Mouse (Mus musculus): ENCODE results near the gene Ednrb. TPM values are rescaled to one million over a fixed set of nuclear protein-coding genes. Genes with fewer than 3 reads are reported as not detected.
A peak's percentile ranks its signal among the peaks of the same experiment; 100 is the strongest.

Gene Ednrb
- total RNA-seq, 1 experiment: 0.18 TPM

GRCm38 (mm10) chr14:103822590-103822989 lies 21.6 kb downstream of the Ednrb start:
- no peaks in the 10 kb centered on the region for H3K9me3 ChIP-seq (ENCODE audit: control insufficient read depth, insufficient read depth, low read depth, low read length)
- H3K4me3 ChIP-seq (ENCODE audit: insufficient read depth in 1 of 2, low read depth in 1 of 2, low read length in 2 of 2, poor library complexity in 1 of 2, severe bottlenecking in 1 of 2): no peak overlapping the region
- TF ChIP-seq HCFC1 (IDR thresholded peaks at IDR 0.05; ENCODE audit: borderline replicate concordance, insufficient read depth, low read length) (no peak), MAFK (IDR thresholded peaks at IDR 0.05; ENCODE audit: insufficient read depth, low read depth, low read length) (no peak), CHD2 (IDR thresholded peaks at IDR 0.05; ENCODE audit: low read depth, low read length) (no peak), ZNF384 (IDR thresholded peaks at IDR 0.05; ENCODE audit: low read depth, low read length) (no peak), ZC3H11A (IDR thresholded peaks at IDR 0.05; ENCODE audit: borderline replicate concordance, low read depth, low read length) (no peak)
- DNase-seq (ENCODE audit: low read depth, low spot score): no peak
- in situ Hi-C loops (cut with MboI; ENCODE audit: low sequenced_read_pairs in 2 of 2, unreplicated experiment in 2 of 2): no loop called here
- H3K27ac ChIP-seq (ENCODE audit: insufficient read depth, low read depth, low read length, poor library complexity, severe bottlenecking): no peak overlapping the region
- H3K9ac ChIP-seq (ENCODE audit: insufficient read depth, low read depth, low read length, poor library complexity, severe bottlenecking): no peak overlapping the region
- H3K4me1 ChIP-seq (ENCODE audit: control insufficient read depth in 2 of 2, insufficient read depth in 2 of 2, low read length in 2 of 2, poor library complexity in 1 of 2): no peaks in the 10 kb centered on the region
- H3K36me3 ChIP-seq (ENCODE audit: control insufficient read depth, insufficient read depth, low read length, poor library complexity, severe bottlenecking): no peaks in the 10 kb centered on the region

- Histone ChIP-seq H3K4me3 (ENCODE audit: insufficient read depth in 1 of 2, low read depth in 1 of 2, low read length in 2 of 2, poor library complexity in 1 of 2, severe bottlenecking in 1 of 2) (no peak overlapping the region), H3K27ac (ENCODE audit: insufficient read depth, low read depth, low read length, poor library complexity, severe bottlenecking) (no peak overlapping the region), H3K36me3 (ENCODE audit: control insufficient read depth, insufficient read depth, low read length, poor library complexity, severe bottlenecking) (no peaks in the 10 kb centered on the region), H3K4me1 (ENCODE audit: control insufficient read depth in 2 of 2, insufficient read depth in 2 of 2, low read length in 2 of 2, poor library complexity in 1 of 2) (no peaks in the 10 kb centered on the region), H3K9ac (ENCODE audit: insufficient read depth, low read depth, low read length, poor library complexity, severe bottlenecking) (no peak overlapping the region), H3K9me3 (ENCODE audit: control insufficient read depth, insufficient read depth, low read depth, low read length) (no peaks in the 10 kb centered on the region)
- no peak for DNase-seq (ENCODE audit: low read depth, low spot score)
- TF ChIP-seq ZNF384 (IDR thresholded peaks at IDR 0.05; ENCODE audit: low read depth, low read length): no peak
- no peak for TF ChIP-seq CHD2 (IDR thresholded peaks at IDR 0.05; ENCODE audit: low read depth, low read length)
- TF ChIP-seq ZC3H11A (IDR thresholded peaks at IDR 0.05; ENCODE audit: borderline replicate concordance, low read depth, low read length): no peak
- no peak for TF ChIP-seq MAFK (IDR thresholded peaks at IDR 0.05; ENCODE audit: insufficient read depth, low read depth, low read length)
- TF ChIP-seq HCFC1 (IDR thresholded peaks at IDR 0.05; ENCODE audit: borderline replicate concordance, insufficient read depth, low read length): no peak
- in situ Hi-C loops (cut with MboI; ENCODE audit: low sequenced_read_pairs in 2 of 2, unreplicated experiment in 2 of 2): no loop called here
Measured at GRCm38 (mm10) chr14:103816637-103817308, 27.4 kb downstream of the Ednrb start.

GRCm38 (mm10) chr14:103815542-103815941 lies 28.7 kb downstream of the Ednrb start:
- DNase-seq (ENCODE audit: low read depth, low spot score): no peak
- Histone ChIP-seq H3K4me1 (ENCODE audit: control insufficient read depth in 2 of 2, insufficient read depth in 2 of 2, low read length in 2 of 2, poor library complexity in 1 of 2) (no peaks in the 10 kb centered on the region), H3K9ac (ENCODE audit: insufficient read depth, low read depth, low read length, poor library complexity, severe bottlenecking) (no peak overlapping the region), H3K9me3 (ENCODE audit: control insufficient read depth, insufficient read depth, low read depth, low read length) (no peaks in the 10 kb centered on the region), H3K27ac (ENCODE audit: insufficient read depth, low read depth, low read length, poor library complexity, severe bottlenecking) (no peak overlapping the region), H3K4me3 (ENCODE audit: insufficient read depth in 1 of 2, low read depth in 1 of 2, low read length in 2 of 2, poor library complexity in 1 of 2, severe bottlenecking in 1 of 2) (no peak overlapping the region), H3K36me3 (ENCODE audit: control insufficient read depth, insufficient read depth, low read length, poor library complexity, severe bottlenecking) (no peaks in the 10 kb centered on the region)
- in situ Hi-C loops (cut with MboI; ENCODE audit: low sequenced_read_pairs in 2 of 2, unreplicated experiment in 2 of 2): no loop called here
- no peak for TF ChIP-seq MAFK (IDR thresholded peaks at IDR 0.05; ENCODE audit: insufficient read depth, low read depth, low read length)
- TF ChIP-seq CHD2 (IDR thresholded peaks at IDR 0.05; ENCODE audit: low read depth, low read length): no peak
- no peak for TF ChIP-seq HCFC1 (IDR thresholded peaks at IDR 0.05; ENCODE audit: borderline replicate concordance, insufficient read depth, low read length)
- 0 out of 2 replicates have a peak, but pooled peaks have one; percentile 14 for TF ChIP-seq ZNF384 (IDR thresholded peaks at IDR 0.05; ENCODE audit: low read depth, low read length)
- TF ChIP-seq ZC3H11A (IDR thresholded peaks at IDR 0.05; ENCODE audit: borderline replicate concordance, low read depth, low read length): no peak

- Histone ChIP-seq H3K27ac (ENCODE audit: insufficient read depth, low read depth, low read length, poor library complexity, severe bottlenecking) (no peak overlapping the region), H3K36me3 (ENCODE audit: control insufficient read depth, insufficient read depth, low read length, poor library complexity, severe bottlenecking) (no peaks in the 10 kb centered on the region)
- no peak for TF ChIP-seq ZC3H11A (IDR thresholded peaks at IDR 0.05; ENCODE audit: borderline replicate concordance, low read depth, low read length)
- TF ChIP-seq MAFK (IDR thresholded peaks at IDR 0.05; ENCODE audit: insufficient read depth, low read depth, low read length): 0 out of 2 replicates have a peak, but pooled peaks have one; percentile 26
Measured at GRCm38 (mm10) chr14:103814015-103814691, 30.0 kb downstream of the Ednrb start.

More at GRCm38 (mm10) chr14:103814015-103814691, 30.0 kb downstream of the Ednrb start:
- Histone ChIP-seq H3K4me1 (ENCODE audit: control insufficient read depth in 2 of 2, insufficient read depth in 2 of 2, low read length in 2 of 2, poor library complexity in 1 of 2) (no peaks in the 10 kb centered on the region), H3K9me3 (ENCODE audit: control insufficient read depth, insufficient read depth, low read depth, low read length) (no peaks in the 10 kb centered on the region), H3K9ac (ENCODE audit: insufficient read depth, low read depth, low read length, poor library complexity, severe bottlenecking) (no peak overlapping the region), H3K4me3 (ENCODE audit: insufficient read depth in 1 of 2, low read depth in 1 of 2, low read length in 2 of 2, poor library complexity in 1 of 2, severe bottlenecking in 1 of 2) (no peak overlapping the region)
- in situ Hi-C loops (cut with MboI; ENCODE audit: low sequenced_read_pairs in 2 of 2, unreplicated experiment in 2 of 2): no loop called here
- no peak for DNase-seq (ENCODE audit: low read depth, low spot score)

All from ES-E14 (cell line).